Comparison of ENCODE assay signal across 18 mouse cellular contexts in the genomic region with DNA sequence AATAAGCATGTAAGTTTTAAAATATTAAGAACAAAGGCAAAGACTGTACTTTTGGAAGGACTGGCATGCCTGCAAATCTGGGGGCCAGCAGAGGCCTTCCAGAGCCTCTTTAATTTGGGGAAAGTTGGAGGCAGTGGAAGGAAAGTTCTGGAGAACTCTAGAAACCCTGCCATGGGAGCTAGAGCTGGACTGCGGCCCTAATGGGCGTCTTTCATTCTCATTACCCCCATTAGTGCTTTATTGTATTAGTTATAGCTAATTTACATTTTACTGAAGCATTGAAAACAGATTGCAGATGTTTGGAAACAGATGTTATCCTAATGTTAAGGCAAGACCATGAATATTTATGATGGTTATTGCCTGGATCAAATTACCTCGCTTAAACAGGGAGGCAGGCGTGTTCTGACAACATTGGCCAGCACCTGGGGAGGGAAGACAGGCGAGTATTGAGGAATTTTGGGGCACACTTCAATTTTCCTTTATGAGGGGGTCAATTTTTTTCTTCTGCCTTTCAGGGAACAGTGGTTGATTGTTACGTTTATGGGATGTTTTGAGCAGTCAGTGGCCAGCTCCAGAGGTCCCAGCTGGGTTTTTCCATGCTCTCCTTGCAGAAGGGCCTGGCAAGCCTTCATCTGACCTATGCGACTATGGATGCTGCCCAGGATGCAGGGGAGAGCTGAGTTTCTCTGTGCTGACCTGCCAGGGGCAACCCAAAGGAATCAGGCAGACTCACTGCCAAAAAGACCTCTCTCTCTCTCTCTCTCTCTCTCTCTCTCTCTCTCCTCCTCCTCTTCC.
DNase-seq lines count a peak whose midpoint lies in the region; ATAC-seq and TF ChIP-seq lines count a peak whose summit lies in the region.
"Had no signal": no experiment of that assay in that cellular context is flagged by ENCODE, and none has a peak within 500 bp of the region (broad histone marks: within the 10 kb centered on the region; RNA-seq: fewer than 3 reads in every experiment).

No protein-coding gene starts in this region.

- H3K9ac ChIP-seq in hindbrain, embryonic 14.5 days, result no peak overlapping the region
- H3K9ac ChIP-seq in hindbrain, postnatal 0 days (replicated peaks; ENCODE audit: low read length), result no peak overlapping the region
- no peak overlapping the region for H3K9ac ChIP-seq in limb, embryonic 12.5 days (replicated peaks)
- H3K9ac ChIP-seq: forebrain, embryonic 13.5 days; forebrain, postnatal 0 days; heart, embryonic 13.5 days had no signal

- no peaks in the 10 kb centered on the region for H3K27me3 ChIP-seq in hindbrain, embryonic 14.5 days (ENCODE audit: control insufficient read depth, insufficient read depth, low read length)
- H3K27me3 ChIP-seq in hindbrain, postnatal 0 days (ENCODE audit: insufficient read depth, low read length), result no peaks in the 10 kb centered on the region
- no peaks in the 10 kb centered on the region for H3K27me3 ChIP-seq in limb, embryonic 12.5 days
- H3K27me3 ChIP-seq in forebrain, embryonic 10.5 days (ENCODE audit: poor library complexity, severe bottlenecking), result no peaks in the 10 kb centered on the region
- H3K27me3 ChIP-seq: forebrain, embryonic 13.5 days; heart, embryonic 13.5 days had no signal

- no peak for TF ChIP-seq CTCF in hindbrain, postnatal 0 days (IDR thresholded peaks at IDR 0.05; ENCODE audit: low read depth)

- H3K4me2 ChIP-seq in hindbrain, embryonic 14.5 days (replicated peaks), result no peak overlapping the region
- no peak overlapping the region for H3K4me2 ChIP-seq in hindbrain, postnatal 0 days (ENCODE audit: low read depth, low read length)
- no peak overlapping the region; the same call in 1 of the 2 replicates for H3K4me2 ChIP-seq in limb, embryonic 12.5 days
- H3K4me2 ChIP-seq: forebrain, embryonic 13.5 days; heart, embryonic 13.5 days had no signal

- ATAC-seq in hindbrain, embryonic 14.5 days (ENCODE audit: low FRiP score), result no peak
- ATAC-seq in hindbrain, postnatal 0 days, result no peak
- peak; percentile 61 for ATAC-seq in limb, embryonic 12.5 days (ENCODE audit: insufficient number of reproducible peaks, insufficient read depth, low FRiP score, low TSS enrichment, low read depth)
- ATAC-seq: forebrain, embryonic 13.5 days; forebrain, postnatal 0 days; hindbrain, embryonic 16.5 days had no signal

- no peak overlapping the region for H3K27ac ChIP-seq in hindbrain, embryonic 14.5 days
- H3K27ac ChIP-seq in hindbrain, postnatal 0 days, result no peak overlapping the region
- peak overlapping the region; percentile 83 for H3K27ac ChIP-seq in limb, embryonic 12.5 days
- no peak overlapping the region for H3K27ac ChIP-seq in forebrain, embryonic 10.5 days
- H3K27ac ChIP-seq: forebrain, embryonic 13.5 days; gastrocnemius, adult 2 months; heart, embryonic 13.5 days had no signal

- H3K4me1 ChIP-seq in hindbrain, embryonic 14.5 days (replicated peaks; ENCODE audit: control insufficient read depth, insufficient read depth, low read length), result peaks cover 9% of the 10 kb centered on the region; the same call in 1 of the 2 replicates
- no peaks in the 10 kb centered on the region for H3K4me1 ChIP-seq in hindbrain, postnatal 0 days (ENCODE audit: insufficient read depth, low read length)
- H3K4me1 ChIP-seq in limb, embryonic 12.5 days (replicated peaks), result peaks cover 24% of the 10 kb centered on the region
- no peaks in the 10 kb centered on the region for H3K4me1 ChIP-seq in forebrain, embryonic 10.5 days

- peaks cover 6% of the 10 kb centered on the region; the same call in 1 of the 2 replicates for H3K9me3 ChIP-seq in hindbrain, embryonic 14.5 days (ENCODE audit: control insufficient read depth, low read length)
- no peaks in the 10 kb centered on the region for H3K9me3 ChIP-seq in hindbrain, postnatal 0 days (ENCODE audit: low read length)
- H3K9me3 ChIP-seq in limb, embryonic 12.5 days, result peaks cover 10% of the 10 kb centered on the region
- H3K9me3 ChIP-seq in forebrain, embryonic 10.5 days, result peaks cover 7% of the 10 kb centered on the region; the same call in 1 of the 2 replicates
- H3K9me3 ChIP-seq: forebrain, embryonic 13.5 days had no signal

- H3K36me3 ChIP-seq in hindbrain, embryonic 14.5 days (replicated peaks; ENCODE audit: control insufficient read depth, insufficient read depth), result no peaks in the 10 kb centered on the region
- no peaks in the 10 kb centered on the region for H3K36me3 ChIP-seq in hindbrain, postnatal 0 days (ENCODE audit: insufficient read depth, low read length)
- no peaks in the 10 kb centered on the region for H3K36me3 ChIP-seq in limb, embryonic 12.5 days
- no peaks in the 10 kb centered on the region for H3K36me3 ChIP-seq in forebrain, embryonic 10.5 days (replicated peaks)
- H3K36me3 ChIP-seq: heart, embryonic 13.5 days had no signal

- H3K4me3 ChIP-seq in hindbrain, embryonic 14.5 days (replicated peaks; ENCODE audit: low read length), result no peak overlapping the region
- no peak overlapping the region for H3K4me3 ChIP-seq in hindbrain, postnatal 0 days (ENCODE audit: low read length)
- no peak overlapping the region for H3K4me3 ChIP-seq in limb, embryonic 12.5 days (replicated peaks)
- no peak overlapping the region for H3K4me3 ChIP-seq in forebrain, embryonic 10.5 days
- H3K4me3 ChIP-seq: forebrain, embryonic 13.5 days; gastrocnemius, adult 2 months; heart, embryonic 13.5 days had no signal

- peak; percentile 41 for DNase-seq in hindbrain, embryonic 14.5 days (ENCODE audit: low spot score)
- no peak for DNase-seq in hindbrain, postnatal 0 days (ENCODE audit: low spot score)
- peak; percentile 53 for DNase-seq in forelimb bud, embryonic 11.5 days (ENCODE audit: low read depth, low spot score)
- DNase-seq in c-Kit-positive CD71-positive TER-119-positive erythroid progenitor cells, embryonic 14.5 days (ENCODE audit: low spot score), result no peak
- DNase-seq in layer of hippocampus, adult 9-11 months, result no peak
- DNase-seq in forebrain, embryonic 10.5 days (ENCODE audit: extremely low spot score, low spot score), result no peak
- DNase-seq: adrenal gland, postnatal 10 days; cerebellum, adult 11-12 months; cerebellum, adult 9-10 months; cerebellum, postnatal 25 days; forebrain, postnatal 0 days; gastrocnemius, adult 2 months; gastrocnemius, postnatal 25 days; heart, postnatal 36 days had no signal

- 52% methylated on average over 7 of the region's 7 CpGs for WGBS in hindbrain, embryonic 14.5 days
- WGBS in hindbrain, postnatal 0 days, result 46% methylated on average over 7 of the region's 7 CpGs
- 11% methylated on average over 7 of the region's 7 CpGs for WGBS in limb, embryonic 12.5 days
- 70% methylated on average over 7 of the region's 7 CpGs for WGBS in forebrain, embryonic 10.5 days

Comparison
In these comparisons a context has a peak if more than half of its experiments do, and no peak if none do; other contexts are left out.
1. DNase-seq: peak in hindbrain, embryonic 14.5 days (single experiment) and forelimb bud, embryonic 11.5 days (single experiment); none in hindbrain, postnatal 0 days (single experiment), c-Kit-positive CD71-positive TER-119-positive erythroid progenitor cells, embryonic 14.5 days (single experiment), layer of hippocampus, adult 9-11 months (single experiment) and forebrain, embryonic 10.5 days (single experiment).